Comparison of ENCODE assay signal across 12 mouse cellular contexts in genomic region chr17:56266271-56266670, GRCm38 (mm10). TPM values are rescaled to one million over a fixed set of nuclear protein-coding genes. Genes with fewer than 3 reads are reported as not detected.
DNase-seq lines count a peak whose midpoint lies in the region; ATAC-seq and TF ChIP-seq lines count a peak whose summit lies in the region.
"Had no signal": no experiment of that assay in that cellular context is flagged by ENCODE, and none has a peak within 500 bp of the region (broad histone marks: within the 10 kb centered on the region; RNA-seq: fewer than 3 reads in every experiment).

No protein-coding gene starts in this region.

- peaks cover 20% of the 10 kb centered on the region for H3K36me3 ChIP-seq in kidney, embryonic 16.5 days (ENCODE audit: insufficient read depth, low read length)
- no peaks in the 10 kb centered on the region for H3K36me3 ChIP-seq in ES-Bruce4 (ENCODE audit: control insufficient read depth, insufficient read depth, low read length, poor library complexity, severe bottlenecking)
- H3K36me3 ChIP-seq in forebrain, embryonic 15.5 days, result peaks cover 24% of the 10 kb centered on the region

- H3K9ac ChIP-seq in kidney, embryonic 16.5 days (replicated peaks; ENCODE audit: low read length), result no peak overlapping the region
- H3K9ac ChIP-seq in ES-Bruce4 (ENCODE audit: low read depth, poor library complexity, severe bottlenecking), result no peak overlapping the region
- H3K9ac ChIP-seq in forebrain, embryonic 15.5 days (replicated peaks), result no peak overlapping the region

- no peak for ATAC-seq in kidney, embryonic 16.5 days (ENCODE audit: low FRiP score, low TSS enrichment)
- ATAC-seq in forebrain, embryonic 15.5 days (replicated peaks), result no peak

- no peak for TF ChIP-seq EP300 in ES-Bruce4 (IDR thresholded peaks at IDR 0.05; ENCODE audit: insufficient read depth, low read depth, low read length)

- no peaks in the 10 kb centered on the region for H3K27me3 ChIP-seq in kidney, embryonic 16.5 days (ENCODE audit: insufficient read depth, low read length)
- H3K27me3 ChIP-seq in ES-Bruce4 (ENCODE audit: control insufficient read depth, insufficient read depth, low read length, poor library complexity, severe bottlenecking), result no peaks in the 10 kb centered on the region
- H3K27me3 ChIP-seq in forebrain, embryonic 15.5 days, result no peaks in the 10 kb centered on the region

- no peak overlapping the region for H3K4me2 ChIP-seq in kidney, embryonic 16.5 days (replicated peaks; ENCODE audit: low read depth, low read length)
- no peak overlapping the region for H3K4me2 ChIP-seq in forebrain, embryonic 15.5 days (replicated peaks)

- 35% methylated on average over 3 of the region's 3 CpGs for WGBS in kidney, embryonic 16.5 days
- 25% methylated on average over 3 of the region's 3 CpGs for WGBS in olfactory bulb, adult 2 months
- 61% methylated on average over 3 of the region's 3 CpGs for WGBS in forebrain, embryonic 15.5 days

- no peaks in the 10 kb centered on the region for H3K9me3 ChIP-seq in kidney, embryonic 16.5 days (ENCODE audit: low read length)
- no peaks in the 10 kb centered on the region for H3K9me3 ChIP-seq in ES-Bruce4 (replicated peaks; ENCODE audit: control insufficient read depth, insufficient read depth, low read length, poor library complexity, severe bottlenecking)
- H3K9me3 ChIP-seq in forebrain, embryonic 15.5 days, result no peaks in the 10 kb centered on the region

- H3K27ac ChIP-seq in kidney, embryonic 16.5 days (ENCODE audit: low read length), result no peak overlapping the region
- H3K27ac ChIP-seq in ES-Bruce4 (ENCODE audit: insufficient read depth, low read length), result peak overlapping the region; percentile 57
- peak overlapping the region; percentile 37 for H3K27ac ChIP-seq in brown adipose tissue, adult 24 weeks (replicated peaks; ENCODE audit: low read depth, low read length)
- peak overlapping the region; percentile 68 for H3K27ac ChIP-seq in olfactory bulb, adult 2 months (ENCODE audit: insufficient read depth, low read depth, low read length)
- no peak overlapping the region for H3K27ac ChIP-seq in forebrain, embryonic 15.5 days (replicated peaks)

- no peak for TF ChIP-seq POLR2A in ES-Bruce4 (IDR thresholded peaks at IDR 0.05; ENCODE audit: insufficient read depth, low read length)
- TF ChIP-seq POLR2A in olfactory bulb, adult 2 months (IDR thresholded peaks at IDR 0.05; ENCODE audit: insufficient read depth, low read depth, low read length), result no peak

- TF ChIP-seq CTCF in ES-Bruce4 (IDR thresholded peaks at IDR 0.05; ENCODE audit: low read depth, low read length), result no peak
- TF ChIP-seq CTCF in olfactory bulb, adult 2 months (IDR thresholded peaks at IDR 0.05; ENCODE audit: insufficient read depth, low read depth, low read length), result no peak

- peak; percentile 13 for DNase-seq in kidney, postnatal 10 days
- no peak for DNase-seq in ovary, adult 18-20 months (ENCODE audit: low spot score)
- no peak for DNase-seq in testis, postnatal 10 days (ENCODE audit: low spot score)
- DNase-seq: retina, postnatal 1 day had no signal

- no peak overlapping the region for H3K4me3 ChIP-seq in kidney, embryonic 16.5 days (ENCODE audit: low read length)
- no peak overlapping the region for H3K4me3 ChIP-seq in ES-Bruce4 (ENCODE audit: low read depth, low read length)
- H3K4me3 ChIP-seq in brown adipose tissue, adult 24 weeks (ENCODE audit: insufficient read depth, low read depth, low read length), result no peak overlapping the region
- H3K4me3 ChIP-seq in olfactory bulb, adult 2 months (ENCODE audit: insufficient read depth, low read depth, low read length), result no peak overlapping the region
- no peak overlapping the region for H3K4me3 ChIP-seq in forebrain, embryonic 15.5 days

- H3K4me1 ChIP-seq in kidney, embryonic 16.5 days (ENCODE audit: insufficient read depth, low read length), result peaks cover 6% of the 10 kb centered on the region
- peaks cover 3% of the 10 kb centered on the region for H3K4me1 ChIP-seq in ES-Bruce4 (ENCODE audit: control insufficient read depth, insufficient read depth, low read length)
- peaks cover 3% of the 10 kb centered on the region; the same call in 1 of the 2 replicates for H3K4me1 ChIP-seq in brown adipose tissue, adult 24 weeks (ENCODE audit: control insufficient read depth, insufficient read depth, insufficient read length, low read length)
- peaks cover 36% of the 10 kb centered on the region for H3K4me1 ChIP-seq in olfactory bulb, adult 2 months (ENCODE audit: control insufficient read depth, insufficient read depth, low read length)
- peaks cover 33% of the 10 kb centered on the region for H3K4me1 ChIP-seq in forebrain, embryonic 15.5 days

RNA-seq across cellular contexts. Expression of gene Fem1a, which starts 9.7 kb away (rescaled TPM):
- 14.6 and 15.8 TPM in 2 replicates for polyA plus RNA-seq in kidney, embryonic 16.5 days (2015; fragmentation: Nextera tagmentation; extraction: Ambion mirVana)
- 4.9 and 5.4 TPM in 2 replicates for polyA plus RNA-seq in ES-Bruce4 (2011; ENCODE audit: insufficient read depth, insufficient read length, low read depth, missing spikeins)
- 16.3 and 18.4 TPM in 2 replicates for polyA plus RNA-seq in brown adipose tissue, adult 24 weeks (2012; ENCODE audit: insufficient read depth, insufficient read length, missing spikeins)
- not detected in 2 replicates for polyA plus RNA-seq in olfactory bulb, adult 2 months (2012; ENCODE audit: insufficient read depth, insufficient read length, low replicate concordance, missing spikeins)
- 21.4 and 22.9 TPM in 2 replicates for polyA plus RNA-seq in forebrain, embryonic 15.5 days (2015; fragmentation: Nextera tagmentation; extraction: Ambion mirVana)

RNA-seq across cellular contexts. Expression of gene Ticam1, which starts 10.3 kb away (rescaled TPM):
- polyA plus RNA-seq in kidney, embryonic 16.5 days (2015; fragmentation: Nextera tagmentation; extraction: Ambion mirVana), result 7.3 and 10.3 TPM in 2 replicates
- polyA plus RNA-seq in ES-Bruce4 (2011; ENCODE audit: insufficient read depth, insufficient read length, low read depth, missing spikeins), result 4.0 and 4.7 TPM in 2 replicates
- 9.2 and 10.5 TPM in 2 replicates for polyA plus RNA-seq in brown adipose tissue, adult 24 weeks (2012; ENCODE audit: insufficient read depth, insufficient read length, missing spikeins)
- not detected in 2 replicates for polyA plus RNA-seq in olfactory bulb, adult 2 months (2012; ENCODE audit: insufficient read depth, insufficient read length, low replicate concordance, missing spikeins)
- 1.3 and 1.7 TPM in 2 replicates for polyA plus RNA-seq in forebrain, embryonic 15.5 days (2015; fragmentation: Nextera tagmentation; extraction: Ambion mirVana)

RNA-seq across cellular contexts. Expression of gene Plin3, which starts 26.4 kb away (rescaled TPM):
- polyA plus RNA-seq in kidney, embryonic 16.5 days (2015; fragmentation: Nextera tagmentation; extraction: Ambion mirVana), result 87.5 and 106 TPM in 2 replicates
- polyA plus RNA-seq in ES-Bruce4 (2011; ENCODE audit: insufficient read depth, insufficient read length, low read depth, missing spikeins), result 57.1 and 60.2 TPM in 2 replicates
- polyA plus RNA-seq in brown adipose tissue, adult 24 weeks (2012; ENCODE audit: insufficient read depth, insufficient read length, missing spikeins), result 62.9 and 78.2 TPM in 2 replicates
- not detected in 2 replicates for polyA plus RNA-seq in olfactory bulb, adult 2 months (2012; ENCODE audit: insufficient read depth, insufficient read length, low replicate concordance, missing spikeins)
- polyA plus RNA-seq in forebrain, embryonic 15.5 days (2015; fragmentation: Nextera tagmentation; extraction: Ambion mirVana), result 10.9 and 13.6 TPM in 2 replicates

RNA-seq across cellular contexts. Expression of gene Arrdc5, which starts 33.8 kb away (rescaled TPM):
- polyA plus RNA-seq in kidney, embryonic 16.5 days (2015; fragmentation: Nextera tagmentation; extraction: Ambion mirVana), result not detected in 2 replicates
- polyA plus RNA-seq in ES-Bruce4 (2011; ENCODE audit: insufficient read depth, insufficient read length, low read depth, missing spikeins), result not detected in 2 replicates
- not detected in 2 replicates for polyA plus RNA-seq in brown adipose tissue, adult 24 weeks (2012; ENCODE audit: insufficient read depth, insufficient read length, missing spikeins)
- polyA plus RNA-seq in olfactory bulb, adult 2 months (2012; ENCODE audit: insufficient read depth, insufficient read length, low replicate concordance, missing spikeins), result not detected in 2 replicates
- not detected in 2 replicates for polyA plus RNA-seq in forebrain, embryonic 15.5 days (2015; fragmentation: Nextera tagmentation; extraction: Ambion mirVana)
- polyA plus RNA-seq: forebrain, embryonic 11.5 days; intestine, embryonic 14.5 days; lung, embryonic 16.5 days had no signal

RNA-seq across cellular contexts. Expression of gene Uhrf1, which starts 36.9 kb away (rescaled TPM):
- polyA plus RNA-seq in kidney, embryonic 16.5 days (2015; fragmentation: Nextera tagmentation; extraction: Ambion mirVana), result 170 and 179 TPM in 2 replicates
- polyA plus RNA-seq in ES-Bruce4 (2011; ENCODE audit: insufficient read depth, insufficient read length, low read depth, missing spikeins), result 162 and 174 TPM in 2 replicates
- polyA plus RNA-seq in brown adipose tissue, adult 24 weeks (2012; ENCODE audit: insufficient read depth, insufficient read length, missing spikeins), result 2.7 and 3.3 TPM in 2 replicates
- not detected in 2 replicates for polyA plus RNA-seq in olfactory bulb, adult 2 months (2012; ENCODE audit: insufficient read depth, insufficient read length, low replicate concordance, missing spikeins)
- polyA plus RNA-seq in forebrain, embryonic 15.5 days (2015; fragmentation: Nextera tagmentation; extraction: Ambion mirVana), result 55.6 and 65.1 TPM in 2 replicates

Comparison
In these comparisons a context has a peak if more than half of its experiments do, and no peak if none do; other contexts are left out.
1. H3K27ac ChIP-seq: peak in ES-Bruce4 (single experiment), brown adipose tissue, adult 24 weeks (single experiment) and olfactory bulb, adult 2 months (single experiment); none in kidney, embryonic 16.5 days (single experiment) and forebrain, embryonic 15.5 days (single experiment).